Mouse (Mus musculus) heart, postnatal 0 days (tissue): ENCODE data around the gene Slamf8.

Experiments used
- CTCF ChIP-seq: IDR thresholded peaks from 2 replicates; pipeline ENCODE4 v1.5.1; 2016; ENCODE audit warnings: antibody characterized with exemption, control low read depth, low read depth
- EP300 ChIP-seq: IDR thresholded peaks from 2 replicates; pipeline ENCODE4 v1.6.1; 2016; ENCODE audit warnings: antibody characterized with exemption, low read depth

DNA sequence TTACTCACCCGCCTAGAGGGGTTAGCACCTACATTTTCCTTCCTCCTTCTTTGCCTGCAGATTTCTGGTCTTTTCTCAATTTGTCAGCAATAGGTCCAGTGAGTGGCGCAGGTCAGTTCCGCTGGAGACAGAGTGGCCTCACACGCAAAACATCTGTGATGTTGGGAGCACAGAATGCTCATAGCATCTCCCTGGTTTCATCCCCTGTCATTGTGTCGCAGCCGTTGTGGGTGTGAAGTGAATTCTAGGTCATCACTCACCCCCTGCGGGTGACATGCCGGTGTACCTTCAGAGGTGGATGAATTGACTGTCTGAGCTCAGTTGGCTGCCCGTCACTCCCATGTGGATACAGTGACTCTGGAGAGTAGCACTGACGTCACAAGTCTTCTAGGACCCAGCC, 20.9 kb upstream of the Slamf8 start:
- TF ChIP-seq CTCF (no peak), EP300 (no peak)
